Mouse (Mus musculus) 416B (cell line): ENCODE data around the gene Cntnap2.

Experiments
- DNase-seq: peaks from one replicate; pipeline ENCODE4 v3.0.0; 2011; ENCODE audit warnings: low read depth

The Cntnap2 gene

GRCm38 (mm10) chr6:45059091-45059490 lies at the start of gene Cntnap2:
Cntnap2 (plus strand) TSS chr6:45059357.
- DNase-seq, result peak; percentile 72

GRCm38 (mm10) chr6:45026011-45026682 lies 33.0 kb upstream of the Cntnap2 start:
- peak; percentile 62 for DNase-seq

- no peak for DNase-seq
These were observed 19.7 kb upstream of the Cntnap2 start for GRCm38 (mm10) chr6:45039454-45039853.

GRCm38 (mm10) chr6:45059556-45060471 lies 657 bp downstream of the Cntnap2 start:
- no peak for DNase-seq

- DNase-seq, result peak; percentile 73
These were observed 3.2 kb downstream of the Cntnap2 start for GRCm38 (mm10) chr6:45062214-45062997.

GRCm38 (mm10) chr6:45088304-45088703 lies 29.1 kb downstream of the Cntnap2 start:
- DNase-seq, result peak; percentile 54

- no peak for DNase-seq
These were observed 54.5 kb downstream of the Cntnap2 start for GRCm38 (mm10) chr6:45113613-45114012.

- DNase-seq, result no peak
These were observed 85.7 kb downstream of the Cntnap2 start for GRCm38 (mm10) chr6:45144882-45145281.

GRCm38 (mm10) chr6:45205039-45205438 lies 145.9 kb downstream of the Cntnap2 start:
- DNase-seq, result no peak

GRCm38 (mm10) chr6:45214330-45214729 lies 155.2 kb downstream of the Cntnap2 start:
- DNase-seq, result peak; percentile 8

- DNase-seq, result peak; percentile 21
These were observed 169.8 kb downstream of the Cntnap2 start for GRCm38 (mm10) chr6:45229002-45229401.

GRCm38 (mm10) chr6:45232571-45232970 lies 173.4 kb downstream of the Cntnap2 start:
- DNase-seq, result no peak

- DNase-seq, result no peak
These were observed 177.4 kb downstream of the Cntnap2 start for GRCm38 (mm10) chr6:45236531-45236930.

GRCm38 (mm10) chr6:45238117-45238516 lies 179.0 kb downstream of the Cntnap2 start:
- no peak for DNase-seq

GRCm38 (mm10) chr6:45241218-45241617 lies 182.1 kb downstream of the Cntnap2 start:
- no peak for DNase-seq

GRCm38 (mm10) chr6:45244680-45245079 lies 185.5 kb downstream of the Cntnap2 start:
- no peak for DNase-seq

- DNase-seq, result no peak
These were observed 198.9 kb downstream of the Cntnap2 start for GRCm38 (mm10) chr6:45258047-45258446.

GRCm38 (mm10) chr6:45271537-45271936 lies 212.4 kb downstream of the Cntnap2 start:
- DNase-seq, result peak; percentile 96

GRCm38 (mm10) chr6:45273259-45273775 lies 214.2 kb downstream of the Cntnap2 start:
- peak; percentile 59 for DNase-seq

GRCm38 (mm10) chr6:45290154-45290553 lies 231.0 kb downstream of the Cntnap2 start:
- DNase-seq, result no peak

- no peak for DNase-seq
These were observed 258.3 kb downstream of the Cntnap2 start for GRCm38 (mm10) chr6:45317455-45317854.

- peak; percentile 59 for DNase-seq
These were observed 264.3 kb downstream of the Cntnap2 start for GRCm38 (mm10) chr6:45323505-45323904.
